Mouse (Mus musculus) lung, embryonic 14.5 days (tissue): ENCODE measurements around the gene Rad9a. TPM values are rescaled to one million over a fixed set of nuclear protein-coding genes. Genes with fewer than 3 reads are reported as not detected.
A peak's percentile ranks its signal among the peaks of the same experiment; 100 is the strongest.

Experiments used
- ATAC-seq: fragments of 200-750 bp; cut with Nextera tagmentation; 2 replicates; pipeline ENCODE4 v1.8.0; 2017; ENCODE audit warnings: mild to moderate bottlenecking, moderate TSS enrichment, moderate library complexity; ENCODE audit not compliant: insufficient read depth
- DNase-seq: peaks from one replicate; pipeline ENCODE4 v3.0.0-alpha.2; 2015
- H3K27ac ChIP-seq: fragments of 300-500 bp; sonication (generic); 2 replicates; pipeline ENCODE4 v1.5.1; 2014; ENCODE audit warnings: low read depth, mild to moderate bottlenecking, moderate library complexity
- H3K27me3 ChIP-seq: fragments of 300-500 bp; sonication (generic); 2 replicates; pipeline ENCODE4 v1.6.1; 2014; ENCODE audit warnings: low read length, control low read depth; ENCODE audit not compliant: insufficient read depth
- H3K36me3 ChIP-seq: fragments of 300-500 bp; sonication (generic); 2 replicates; pipeline ENCODE4 v1.6.1; 2014; ENCODE audit warnings: control low read depth; ENCODE audit not compliant: insufficient read depth
- H3K4me1 ChIP-seq: fragments of 300-500 bp; sonication (generic); 2 replicates; pipeline ENCODE4 v1.6.1; 2014; ENCODE audit warnings: antibody characterized with exemption, control low read depth; ENCODE audit not compliant: insufficient read depth
- H3K4me2 ChIP-seq: fragments of 300-500 bp; sonication (generic); 2 replicates; pipeline ENCODE4 v1.6.1; 2014; ENCODE audit warnings: mild to moderate bottlenecking
- H3K4me3 ChIP-seq: fragments of 300-500 bp; sonication (generic); 2 replicates; pipeline ENCODE4 v1.5.1; 2014; ENCODE audit warnings: low read depth, low read length
- H3K9ac ChIP-seq: fragments of 300-500 bp; sonication (generic); 2 replicates; pipeline ENCODE4 v1.6.1; 2014
- H3K9me3 ChIP-seq: fragments of 300-500 bp; sonication (generic); 2 replicates; pipeline ENCODE4 v1.6.1; 2016; ENCODE audit warnings: low read depth, low read length, control low read depth
- CTCF ChIP-seq: IDR thresholded peaks from 2 replicates; pipeline ENCODE4 v1.5.1; 2016; ENCODE audit warnings: antibody characterized with exemption, low read depth
- WGBS: fragments of 180-500 bp; shearing (Covaris S2); extraction: QIAGEN DNeasy Blood & Tissue Kit; methylation state at CpG from one replicate; pipeline ENCODE4 v1.1.7; 2014; 5-methylcytosine and 5-hydroxymethylcytosine counted together
- polyA plus RNA-seq: library from polyadenylated mRNA; unstranded; fragments of >200 nt; fragmentation: Nextera tagmentation; extraction: Ambion mirVana; gene quantifications from 2 replicates; pipeline ENCODE4 v1.2.1, GENCODE M21; 2014

The Rad9a gene
- polyA plus RNA-seq, 1 experiment from 2014 or later: 47.4 TPM

GRCm38 (mm10) chr19:4164721-4165120 is 36.7 kb downstream of the Rad9a start:
- WGBS: 73% methylated on average over 2 of the region's 2 CpGs
- H3K4me2 ChIP-seq: no peak overlapping the region
- TF ChIP-seq CTCF: no peak
- H3K9ac ChIP-seq: no peak overlapping the region
- peaks cover 15% of the 10 kb centered on the region; the same call in 1 of the 2 replicates for H3K36me3 ChIP-seq
- H3K4me3 ChIP-seq: no peak overlapping the region
- H3K4me1 ChIP-seq: peaks cover 5% of the 10 kb centered on the region; the same call in 1 of the 2 replicates
- H3K27ac ChIP-seq: no peak overlapping the region
- DNase-seq: no peak
- no peak for ATAC-seq
- H3K9me3 ChIP-seq: no peaks in the 10 kb centered on the region
- H3K27me3 ChIP-seq: no peaks in the 10 kb centered on the region

GRCm38 (mm10) chr19:4164100-4164499 is 37.4 kb downstream of the Rad9a start:
- no peak for TF ChIP-seq CTCF
- Histone ChIP-seq H3K9ac (no peak overlapping the region), H3K27me3 (no peaks in the 10 kb centered on the region), H3K9me3 (no peaks in the 10 kb centered on the region), H3K4me3 (no peak overlapping the region), H3K27ac (no peak overlapping the region), H3K36me3 (peaks cover 22% of the 10 kb centered on the region), H3K4me2 (peak overlapping the region; percentile 82; the same call in 1 of the 2 replicates), H3K4me1 (peaks cover 5% of the 10 kb centered on the region; the same call in 1 of the 2 replicates)
- ATAC-seq: no peak
- no peak for DNase-seq
- 72% methylated on average over 3 of the region's 3 CpGs for WGBS

- Histone ChIP-seq H3K36me3 (peaks cover 28% of the 10 kb centered on the region), H3K9me3 (no peaks in the 10 kb centered on the region), H3K4me3 (peak overlapping the region; percentile 75), H3K27me3 (no peaks in the 10 kb centered on the region), H3K9ac (peak overlapping the region; percentile 62), H3K4me1 (peaks cover 5% of the 10 kb centered on the region; the same call in 1 of the 2 replicates), H3K27ac (peak overlapping the region; percentile 71), H3K4me2 (peak overlapping the region; percentile 82)
- WGBS: 32% methylated on average over 4 of the region's 4 CpGs
- no peak for DNase-seq
- no peak for TF ChIP-seq CTCF
- ATAC-seq: no peak
Measured at GRCm38 (mm10) chr19:4163543-4163887, 37.9 kb downstream of the Rad9a start.

- DNase-seq (peak; percentile 99), ATAC-seq (peak; percentile 90)
- no peaks in the 10 kb centered on the region for H3K9me3 ChIP-seq
- peak within 1 kb of the TSS; percentile 62 for H3K9ac ChIP-seq
- peak within 1 kb of the TSS; percentile 75 for H3K4me3 ChIP-seq
- TF ChIP-seq CTCF: no peak
- peaks cover 5% of the 10 kb centered on the region; the same call in 1 of the 2 replicates for H3K4me1 ChIP-seq
- peak within 1 kb of the TSS; percentile 82 for H3K4me2 ChIP-seq
- H3K27ac ChIP-seq: peak within 1 kb of the TSS; percentile 71
- peaks cover 34% of the 10 kb centered on the region for H3K36me3 ChIP-seq
- 6% methylated on average over 40 of the region's 42 CpGs for WGBS
- H3K27me3 ChIP-seq: no peaks in the 10 kb centered on the region
Measured at GRCm38 (mm10) chr19:4162646-4163542, 38.6 kb downstream of the Rad9a start, which contains the start of gene Rps6kb2. Gene Rps6kb2, minus strand, starts transcription at chr19:4163354.

- WGBS: 95% methylated on average over 8 of the region's 8 CpGs
- Histone ChIP-seq H3K27ac (no peak overlapping the region), H3K4me1 (peaks cover 5% of the 10 kb centered on the region; the same call in 1 of the 2 replicates), H3K27me3 (no peaks in the 10 kb centered on the region), H3K9ac (no peak overlapping the region), H3K4me3 (no peak overlapping the region), H3K9me3 (no peaks in the 10 kb centered on the region), H3K4me2 (no peak overlapping the region), H3K36me3 (peaks cover 42% of the 10 kb centered on the region)
- DNase-seq: no peak
- ATAC-seq: no peak
- TF ChIP-seq CTCF: no peak
Measured at GRCm38 (mm10) chr19:4159049-4159448, 42.4 kb downstream of the Rad9a start.

GRCm38 (mm10) chr19:4156771-4157170 is 44.7 kb downstream of the Rad9a start:
- Histone ChIP-seq H3K27ac (no peak overlapping the region), H3K4me2 (no peak overlapping the region), H3K36me3 (peaks cover 52% of the 10 kb centered on the region), H3K27me3 (no peaks in the 10 kb centered on the region), H3K9me3 (no peaks in the 10 kb centered on the region), H3K4me3 (no peak overlapping the region), H3K4me1 (no peaks in the 10 kb centered on the region), H3K9ac (no peak overlapping the region)
- DNase-seq (no peak), ATAC-seq (no peak)
- WGBS: 91% methylated on average over 12 of the region's 12 CpGs
- TF ChIP-seq CTCF: no peak

- no peak for TF ChIP-seq CTCF
- no peaks in the 10 kb centered on the region for H3K4me1 ChIP-seq
- H3K9ac ChIP-seq: no peak overlapping the region
- ATAC-seq (no peak), DNase-seq (no peak)
- H3K36me3 ChIP-seq: peaks cover 51% of the 10 kb centered on the region
- 70% methylated on average over 20 of the region's 20 CpGs for WGBS
- H3K27me3 ChIP-seq: no peaks in the 10 kb centered on the region
- H3K4me3 ChIP-seq: no peak overlapping the region
- no peak overlapping the region for H3K27ac ChIP-seq
- H3K4me2 ChIP-seq: no peak overlapping the region
- H3K9me3 ChIP-seq: no peaks in the 10 kb centered on the region
Measured at GRCm38 (mm10) chr19:4156073-4156579, 45.3 kb downstream of the Rad9a start.
